Mouse (Mus musculus) bone marrow, adult 2 months (tissue): ENCODE results near the gene Pde3a.

Source experiments
- CTCF ChIP-seq: fragments of 200-500 bp; IDR thresholded peaks from 2 replicates; pipeline ENCODE4 v1.5.1; 2011; ENCODE audit warnings: low read length, control low read depth; ENCODE audit not compliant: control insufficient read depth, insufficient read depth
- POLR2A ChIP-seq: fragments of 200-500 bp; IDR thresholded peaks from 2 replicates; pipeline ENCODE4 v1.6.1; 2011; ENCODE audit warnings: low read depth, mild to moderate bottlenecking, control low read depth, low read length, borderline replicate concordance; ENCODE audit not compliant: control insufficient read depth

- TF ChIP-seq CTCF = no peak
- TF ChIP-seq POLR2A = no peak
Measured at GRCm38 (mm10) chr6:141302842-141303241, 53.8 kb downstream of the Pde3a start.
